ENCODE assay signal across 25 mouse cellular contexts in genomic region chr17:43597742-43598141, GRCm38 (mm10). TPM values are rescaled to one million over a fixed set of nuclear protein-coding genes. Genes with fewer than 3 reads are reported as not detected.
DNase-seq lines count a peak whose midpoint lies in the region; TF ChIP-seq lines count a peak whose summit lies in the region.
"Had no signal": no experiment of that assay in that cellular context is flagged by ENCODE, and none has a peak within 500 bp of the region (broad histone marks: within the 10 kb centered on the region; RNA-seq: fewer than 3 reads in every experiment).

No protein-coding gene starts in this region.

- H3K36me3 ChIP-seq in ES-Bruce4 (ENCODE audit: control insufficient read depth, insufficient read depth, low read length, poor library complexity, severe bottlenecking): no peaks in the 10 kb centered on the region
- H3K36me3 ChIP-seq: embryonic facial prominence, embryonic 15.5 days; limb, embryonic 15.5 days; lung, embryonic 15.5 days; midbrain, embryonic 12.5 days had no signal

- peak; percentile 18 for TF ChIP-seq CTCF in left cerebral cortex, adult 2 months (IDR thresholded peaks at IDR 0.05)
- peak; percentile 41 for TF ChIP-seq CTCF in ES-Bruce4 (IDR thresholded peaks at IDR 0.05; ENCODE audit: low read depth, low read length)
- 0 out of 2 replicates have a peak, but pooled peaks have one; percentile 22 for TF ChIP-seq CTCF in bone marrow macrophage, adult 2 months (IDR thresholded peaks at IDR 0.05; ENCODE audit: low read depth, low read length)

- intact Hi-C loops in heart, postnatal 25 days (cut with DNase I): no loop called here
- intact Hi-C loops in left cerebral cortex, adult 2 months (cut with DNase I): no loop called here
- intact Hi-C loops in left cerebral cortex, postnatal 4 days (cut with DNase I): no loop called here

- TF ChIP-seq EP300 in ES-Bruce4 (IDR thresholded peaks at IDR 0.05; ENCODE audit: insufficient read depth, low read depth, low read length): no peak

- H3K9ac ChIP-seq in ES-Bruce4 (ENCODE audit: low read depth, poor library complexity, severe bottlenecking): no peak overlapping the region
- H3K9ac ChIP-seq: embryonic facial prominence, embryonic 15.5 days; heart, embryonic 13.5 days; limb, embryonic 15.5 days; lung, embryonic 15.5 days; midbrain, embryonic 12.5 days; neural tube, embryonic 13.5 days had no signal

- H3K4me3 ChIP-seq in left cerebral cortex, adult 2 months: no peak overlapping the region
- H3K4me3 ChIP-seq in ES-Bruce4 (ENCODE audit: low read depth, low read length): no peak overlapping the region
- no peak overlapping the region for H3K4me3 ChIP-seq in bone marrow macrophage, adult 2 months (ENCODE audit: insufficient read depth, low read length)
- H3K4me3 ChIP-seq: embryonic facial prominence, embryonic 15.5 days; heart, embryonic 13.5 days; limb, embryonic 15.5 days; lung, embryonic 15.5 days; midbrain, embryonic 12.5 days; neural tube, embryonic 13.5 days had no signal

- no peaks in the 10 kb centered on the region for H3K27me3 ChIP-seq in ES-Bruce4 (ENCODE audit: control insufficient read depth, insufficient read depth, low read length, poor library complexity, severe bottlenecking)
- H3K27me3 ChIP-seq: embryonic facial prominence, embryonic 15.5 days; heart, embryonic 13.5 days; limb, embryonic 15.5 days; lung, embryonic 15.5 days; midbrain, embryonic 12.5 days; neural tube, embryonic 13.5 days had no signal

- no peaks in the 10 kb centered on the region for H3K9me3 ChIP-seq in ES-Bruce4 (replicated peaks; ENCODE audit: control insufficient read depth, insufficient read depth, low read length, poor library complexity, severe bottlenecking)
- H3K9me3 ChIP-seq: embryonic facial prominence, embryonic 15.5 days; limb, embryonic 15.5 days; lung, embryonic 15.5 days; midbrain, embryonic 12.5 days had no signal

- no peak overlapping the region for H3K27ac ChIP-seq in left cerebral cortex, adult 2 months
- no peak overlapping the region for H3K27ac ChIP-seq in ES-Bruce4 (ENCODE audit: insufficient read depth, low read length)
- H3K27ac ChIP-seq in bone marrow macrophage, adult 2 months (ENCODE audit: insufficient read depth, low read depth, low read length): no peak overlapping the region
- H3K27ac ChIP-seq: embryonic facial prominence, embryonic 15.5 days; heart, embryonic 13.5 days; limb, embryonic 15.5 days; lung, embryonic 15.5 days; midbrain, embryonic 12.5 days; neural tube, embryonic 13.5 days had no signal

- DNase-seq in heart, adult 11 months: peak; percentile 43
- DNase-seq in heart, postnatal 25 days (ENCODE audit: low spot score): no peak
- no peak for DNase-seq in left cerebral cortex, adult 2 months (ENCODE audit: extremely low spot score in 1 of 2, low spot score in 2 of 2)
- no peak for DNase-seq in left cerebral cortex, postnatal 4 days
- no peak for DNase-seq in heart, postnatal 4 days
- DNase-seq in layer of hippocampus, postnatal 14 days (ENCODE audit: low spot score in 2 of 2): no peak
- DNase-seq: adrenal gland, postnatal 10 days; cerebellum, adult 18-20 months; cerebellum, postnatal 36 days; kidney, adult 8-10 months; kidney, postnatal 4 days; layer of hippocampus, postnatal 36 days; right cerebral cortex, adult 18-20 months; thymus, postnatal 4 days had no signal

- no peaks in the 10 kb centered on the region for H3K4me1 ChIP-seq in ES-Bruce4 (ENCODE audit: control insufficient read depth, insufficient read depth, low read length)
- H3K4me1 ChIP-seq in bone marrow macrophage, adult 2 months (ENCODE audit: control insufficient read depth, insufficient read depth, low read length): no peaks in the 10 kb centered on the region
- H3K4me1 ChIP-seq: embryonic facial prominence, embryonic 15.5 days; heart, embryonic 13.5 days; limb, embryonic 15.5 days; lung, embryonic 15.5 days; midbrain, embryonic 12.5 days; neural tube, embryonic 13.5 days had no signal

- no peak for TF ChIP-seq POLR2A in ES-Bruce4 (IDR thresholded peaks at IDR 0.05; ENCODE audit: insufficient read depth, low read length)
- TF ChIP-seq POLR2A in bone marrow macrophage, adult 2 months (IDR thresholded peaks at IDR 0.05; ENCODE audit: borderline replicate concordance, low read depth, low read length): no peak

RNA-seq across cellular contexts. Expression of gene Pla2g7, which starts 29.8 kb away (rescaled TPM):
- 1 to 10 TPM; 5.9 to 6.2 TPM for total RNA-seq in heart, postnatal 25 days (2021)
- total RNA-seq in left cerebral cortex, adult 2 months (2021): 10 to 100 TPM; 80.9 to 84.9 TPM
- total RNA-seq in left cerebral cortex, postnatal 4 days (2021): 10 to 100 TPM; 32.5 to 34.1 TPM
- polyA plus RNA-seq in ES-Bruce4 (2011; ENCODE audit: insufficient read depth, insufficient read length, low read depth, missing spikeins): 11.3 and 13.5 TPM in 2 replicates
- polyA plus RNA-seq in bone marrow macrophage, adult 2 months (2012; ENCODE audit: insufficient read depth, insufficient read length, missing spikeins): 945 and 975 TPM in 2 replicates
- total RNA-seq in heart, postnatal 4 days (2021): 1 to 10 TPM; 3.0 TPM
- 10 to 100 TPM; 90.7 to 93.7 TPM for total RNA-seq in layer of hippocampus, postnatal 14 days (2021)

RNA-seq across cellular contexts. Expression of gene Tdrd6, which starts 32.4 kb away (rescaled TPM):
- total RNA-seq in heart, postnatal 25 days (2021): not detected
- total RNA-seq in left cerebral cortex, adult 2 months (2021): under 1 TPM; 0.48 to 0.94 TPM
- 1 to 10 TPM; 2.1 to 3.3 TPM for total RNA-seq in left cerebral cortex, postnatal 4 days (2021)
- polyA plus RNA-seq in ES-Bruce4 (2011; ENCODE audit: insufficient read depth, insufficient read length, low read depth, missing spikeins): 0.11 and 0.54 TPM in 2 replicates
- polyA plus RNA-seq in bone marrow macrophage, adult 2 months (2012; ENCODE audit: insufficient read depth, insufficient read length, missing spikeins): 0.08 TPM in 1 of 2 replicates, not detected in the other
- under 1 TPM; 0.05 to 0.29 TPM for total RNA-seq in heart, postnatal 4 days (2021)
- total RNA-seq in layer of hippocampus, postnatal 14 days (2021): under 1 TPM; 0.38 to 0.55 TPM
- total RNA-seq: adrenal gland, postnatal 10 days; granulocyte monocyte progenitor cell, adult 5-6 weeks; hematopoietic stem cell, adult 5-6 weeks had no signal
- polyA plus RNA-seq: heart, embryonic 13.5 days; lung, embryonic 15.5 days; midbrain, embryonic 12.5 days had no signal

RNA-seq across cellular contexts. Expression of gene Ankrd66, which starts 54.3 kb away (rescaled TPM):
- not detected for total RNA-seq in heart, postnatal 25 days (2021)
- total RNA-seq in left cerebral cortex, adult 2 months (2021): under 1 TPM; 0.26 to 0.27 TPM
- total RNA-seq in left cerebral cortex, postnatal 4 days (2021): under 1 TPM in 1 of 2 experiments, not detected in 1; 0.58 TPM
- polyA plus RNA-seq in ES-Bruce4 (2011; ENCODE audit: insufficient read depth, insufficient read length, low read depth, missing spikeins): not detected in 2 replicates
- polyA plus RNA-seq in bone marrow macrophage, adult 2 months (2012; ENCODE audit: insufficient read depth, insufficient read length, missing spikeins): 9.4 and 9.9 TPM in 2 replicates
- total RNA-seq in heart, postnatal 4 days (2021): not detected
- under 1 TPM in 1 of 2 experiments, not detected in 1; 0.51 TPM for total RNA-seq in layer of hippocampus, postnatal 14 days (2021)
- total RNA-seq: adrenal gland, postnatal 10 days; gastrocnemius, adult 18-20 months; granulocyte monocyte progenitor cell, adult 5-6 weeks; hematopoietic stem cell, adult 5-6 weeks had no signal
- polyA plus RNA-seq: heart, embryonic 13.5 days; midbrain, embryonic 12.5 days had no signal

Comparison
In these comparisons a context has a peak if more than half of its experiments do, and no peak if none do; other contexts are left out.
1. RNA of gene Pla2g7, which starts 29.8 kb away (total RNA-seq): 90.7 to 93.7 TPM in layer of hippocampus, postnatal 14 days, 80.9 to 84.9 TPM in left cerebral cortex, adult 2 months and 32.5 to 34.1 TPM in left cerebral cortex, postnatal 4 days; 5.9 to 6.2 TPM in heart, postnatal 25 days and 3.0 TPM in heart, postnatal 4 days; every median in the first group is over 4 times any median in the second.
2. Peak in every context shown above with its lines, with median percentiles within 50 percentile points of each other: CTCF ChIP-seq.